In genomic region chr13:99816666-99817065, GRCm38 (mm10) we compare ENCODE assay signal across 22 mouse cellular contexts.
"Had no signal": no experiment of that assay in that cellular context is flagged by ENCODE, and none has a peak within 500 bp of the region (broad histone marks: within the 10 kb centered on the region; RNA-seq: fewer than 3 reads in every experiment).

No protein-coding gene starts in this region.

- H3K27ac ChIP-seq: kidney, postnatal 0 days; limb, embryonic 15.5 days; liver, embryonic 14.5 days; lung, embryonic 15.5 days; midbrain, embryonic 12.5 days; neural tube, embryonic 12.5 days; neural tube, embryonic 15.5 days; stomach, postnatal 0 days had no signal

- DNase-seq: kidney, adult 2 months; kidney, postnatal 25 days; liver, postnatal 0 days; lung, postnatal 10 days; lung, postnatal 4 days; right cerebral cortex, adult 18-20 months; right cerebral cortex, postnatal 14 days; right cerebral cortex, postnatal 4 days; thymus, adult 2 months; thymus, postnatal 14 days; thymus, postnatal 4 days had no signal

- H3K4me2 ChIP-seq: limb, embryonic 15.5 days; liver, embryonic 11.5 days; lung, embryonic 15.5 days; midbrain, embryonic 12.5 days; neural tube, embryonic 12.5 days; neural tube, embryonic 15.5 days had no signal

- H3K4me1 ChIP-seq: limb, embryonic 15.5 days; lung, embryonic 15.5 days; neural tube, embryonic 12.5 days had no signal

- H3K9ac ChIP-seq: limb, embryonic 15.5 days; liver, embryonic 14.5 days; liver, postnatal 0 days; lung, embryonic 15.5 days; midbrain, embryonic 12.5 days; neural tube, embryonic 12.5 days; neural tube, embryonic 15.5 days had no signal

- ATAC-seq: intestine, postnatal 0 days; liver, postnatal 0 days; midbrain, embryonic 16.5 days had no signal

- H3K9me3 ChIP-seq: limb, embryonic 15.5 days; lung, embryonic 15.5 days; midbrain, embryonic 12.5 days; neural tube, embryonic 12.5 days; neural tube, embryonic 15.5 days had no signal

- H3K36me3 ChIP-seq: limb, embryonic 15.5 days; lung, embryonic 15.5 days; midbrain, embryonic 12.5 days; neural tube, embryonic 12.5 days; neural tube, embryonic 15.5 days had no signal

- H3K27me3 ChIP-seq: limb, embryonic 15.5 days; lung, embryonic 15.5 days; midbrain, embryonic 12.5 days; neural tube, embryonic 12.5 days; neural tube, embryonic 15.5 days had no signal

- H3K4me3 ChIP-seq: limb, embryonic 15.5 days; lung, embryonic 15.5 days; midbrain, embryonic 12.5 days; neural tube, embryonic 12.5 days; neural tube, embryonic 15.5 days had no signal
